Mouse (Mus musculus) left cerebral cortex, adult 11 months (tissue): ENCODE results near the gene Zfp952.
"Not testable (repeated sequence)": the region's sequence is repeated elsewhere in the genome, so short reads cannot be mapped to it uniquely, and the experiment has no call there.

Experiments used
- DNase-seq: peaks from one replicate; pipeline ENCODE4 v3.0.0; 2022; ENCODE audit warnings: low spot score

Gene Zfp952

GRCm38 (mm10) chr17:32992699-32993474 lies at the start of gene Zfp952:
Gene Zfp952 (plus strand): TSS chr17:32993129.
- peak; percentile 92 for DNase-seq

- no peak for DNase-seq
Measured at GRCm38 (mm10) chr17:32943661-32944060, 49.3 kb upstream of the Zfp952 start.

GRCm38 (mm10) chr17:32944402-32945035 lies 48.4 kb upstream of the Zfp952 start:
- DNase-seq = no peak

- DNase-seq = no peak
Measured at GRCm38 (mm10) chr17:32946716-32947115, 46.2 kb upstream of the Zfp952 start.

GRCm38 (mm10) chr17:32947215-32947914 lies 45.6 kb upstream of the Zfp952 start, which contains the start of gene Cyp4f13:
Gene Cyp4f13 (minus strand): TSS chr17:32947402.
- peak; percentile 81 for DNase-seq

- no peak for DNase-seq
Measured at GRCm38 (mm10) chr17:32950136-32950535, 42.8 kb upstream of the Zfp952 start.

- no peak for DNase-seq
Measured at GRCm38 (mm10) chr17:32951006-32951405, 41.9 kb upstream of the Zfp952 start.

GRCm38 (mm10) chr17:32951441-32951840 lies 41.5 kb upstream of the Zfp952 start:
- DNase-seq = peak; percentile 68

- no peak for DNase-seq
Measured at GRCm38 (mm10) chr17:32965253-32965622, 27.7 kb upstream of the Zfp952 start.

GRCm38 (mm10) chr17:32965623-32966290 lies 27.2 kb upstream of the Zfp952 start, which contains the start of gene Zfp472:
Gene Zfp472 (plus strand): TSS chr17:32965814.
- peak; percentile 87 for DNase-seq

- no peak for DNase-seq
Measured at GRCm38 (mm10) chr17:32981361-32981760, 11.6 kb upstream of the Zfp952 start.

- DNase-seq = no peak
Measured at GRCm38 (mm10) chr17:32986301-32986700, 6.6 kb upstream of the Zfp952 start.

GRCm38 (mm10) chr17:32991965-32992698 lies 797 bp upstream of the Zfp952 start:
- DNase-seq = no peak

- DNase-seq = no peak
Measured at GRCm38 (mm10) chr17:32998492-32998891, 5.6 kb downstream of the Zfp952 start.

- no peak for DNase-seq
Measured at GRCm38 (mm10) chr17:33008337-33008736, 15.4 kb downstream of the Zfp952 start.

- not testable (repeated sequence) for DNase-seq
Measured at GRCm38 (mm10) chr17:33020434-33020833, 27.5 kb downstream of the Zfp952 start.

GRCm38 (mm10) chr17:33032376-33032775 lies 39.4 kb downstream of the Zfp952 start:
- DNase-seq = no peak

GRCm38 (mm10) chr17:33032900-33033891 lies 40.3 kb downstream of the Zfp952 start, which contains the start of gene Zfp763:
Gene Zfp763 (minus strand): TSS chr17:33033402.
- peak; percentile 82 for DNase-seq
